Mouse (Mus musculus): ENCODE results near the gene Pde3a.

Gene Pde3a

DNA sequence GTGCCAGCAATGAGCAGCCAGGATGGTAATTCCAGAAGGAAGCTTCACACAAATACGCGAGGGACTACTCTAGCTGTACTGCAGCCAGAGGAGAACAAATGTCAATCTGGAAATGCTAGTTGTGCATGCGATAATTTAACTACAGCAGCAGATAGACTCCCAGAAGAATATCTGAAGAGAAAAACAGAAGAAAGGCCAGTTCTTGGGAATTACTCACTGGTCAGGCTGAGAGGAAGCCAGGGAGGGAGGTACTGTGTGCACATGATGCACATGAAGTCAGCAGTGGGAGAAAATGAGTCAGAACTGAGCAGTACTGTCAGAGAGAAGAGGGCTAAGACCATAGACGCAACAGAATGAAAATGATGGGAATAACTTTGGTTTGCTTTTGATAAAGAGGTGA lies 159.7 kb downstream of the Pde3a start:
- DNase-seq: no peak

- DNase-seq: no peak
Observed at GRCm38 (mm10) chr6:141410836-141411235, 161.8 kb downstream of the Pde3a start.

DNA sequence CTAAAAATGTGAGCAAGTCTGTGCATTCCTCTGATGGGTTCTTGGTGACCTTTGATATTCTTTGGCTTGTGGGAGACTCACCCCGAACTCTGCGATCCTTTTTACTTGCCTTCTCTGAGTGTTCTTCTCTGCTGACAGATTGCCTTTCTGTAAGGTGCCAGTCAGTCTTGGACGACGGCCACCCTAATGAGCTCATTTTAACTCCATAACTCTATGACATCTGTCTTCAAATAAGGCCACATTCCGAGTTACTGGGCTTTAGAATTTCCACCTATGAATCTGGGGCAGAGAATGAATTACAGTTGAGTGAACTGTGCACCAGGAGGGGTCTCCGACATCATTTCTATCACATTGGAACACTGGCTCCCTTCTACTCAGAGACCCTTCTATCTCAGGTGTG lies 176.0 kb downstream of the Pde3a start:
- DNase-seq: no peak

GRCm38 (mm10) chr6:141428587-141428986 lies 179.5 kb downstream of the Pde3a start:
- DNase-seq: no peak

GRCm38 (mm10) chr6:141430134-141430533 lies 181.1 kb downstream of the Pde3a start:
- DNase-seq: no peak

- DNase-seq: no peak
Observed at GRCm38 (mm10) chr6:141432271-141432974, 183.4 kb downstream of the Pde3a start.

DNA sequence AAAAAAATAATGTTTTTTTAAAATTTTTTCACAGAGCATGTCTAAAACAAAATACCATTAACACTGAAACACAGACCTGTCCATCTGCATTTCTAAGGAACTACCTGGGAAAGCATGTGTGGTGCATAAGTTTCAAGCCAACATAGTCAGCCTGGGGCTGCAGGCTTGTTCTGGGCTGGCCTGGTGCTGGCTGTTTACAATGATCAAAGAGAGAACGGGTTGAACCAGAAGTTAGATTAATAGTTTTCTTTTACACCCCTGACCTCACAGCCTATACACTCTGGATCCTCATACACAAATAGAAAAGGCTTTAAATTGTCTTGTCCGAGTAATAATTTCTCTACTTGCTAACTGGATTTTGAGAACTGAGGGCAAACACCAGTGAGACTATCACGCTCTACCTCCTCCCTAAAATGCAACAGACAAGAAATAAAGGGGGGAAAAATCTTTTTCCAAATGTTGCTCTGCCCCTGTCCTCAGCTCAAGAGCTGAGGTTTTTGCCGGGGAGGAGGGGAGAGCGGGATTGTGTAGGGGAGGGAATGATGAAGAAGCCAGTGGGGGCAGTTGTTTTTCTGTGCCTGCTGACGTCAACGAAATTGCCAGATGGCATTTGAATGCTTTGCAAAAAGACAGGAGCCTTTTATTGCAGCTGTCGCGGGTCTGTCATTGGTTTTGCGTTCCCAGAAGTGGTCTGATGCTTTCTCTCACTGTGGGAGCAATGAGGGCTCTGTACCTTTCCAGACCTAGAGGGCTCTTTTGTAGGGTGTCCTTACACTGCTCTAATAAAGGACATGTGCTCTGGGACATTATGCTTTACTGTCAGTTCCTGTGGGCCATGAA lies 185.1 kb downstream of the Pde3a start:
- DNase-seq: no peak

DNA sequence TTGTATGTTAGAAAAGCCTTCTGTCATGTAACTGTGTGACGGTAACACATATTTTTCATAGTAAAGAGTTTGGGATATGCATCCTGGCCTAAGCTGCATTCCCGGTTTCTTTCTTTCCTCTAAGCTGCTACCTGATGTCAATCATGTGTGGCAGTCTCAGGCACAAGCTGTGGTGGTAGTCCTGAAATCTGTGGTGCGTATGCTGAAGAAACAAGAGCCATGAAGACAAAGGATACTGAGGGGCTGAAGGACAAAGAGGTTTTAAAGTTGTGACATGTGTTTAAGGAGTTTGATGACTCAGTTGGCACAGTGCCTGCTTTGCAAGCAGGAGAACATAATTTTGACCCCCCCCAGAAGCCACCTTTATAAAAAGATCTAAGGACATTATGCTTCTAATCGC lies 186.1 kb downstream of the Pde3a start:
- no peak for DNase-seq

DNA sequence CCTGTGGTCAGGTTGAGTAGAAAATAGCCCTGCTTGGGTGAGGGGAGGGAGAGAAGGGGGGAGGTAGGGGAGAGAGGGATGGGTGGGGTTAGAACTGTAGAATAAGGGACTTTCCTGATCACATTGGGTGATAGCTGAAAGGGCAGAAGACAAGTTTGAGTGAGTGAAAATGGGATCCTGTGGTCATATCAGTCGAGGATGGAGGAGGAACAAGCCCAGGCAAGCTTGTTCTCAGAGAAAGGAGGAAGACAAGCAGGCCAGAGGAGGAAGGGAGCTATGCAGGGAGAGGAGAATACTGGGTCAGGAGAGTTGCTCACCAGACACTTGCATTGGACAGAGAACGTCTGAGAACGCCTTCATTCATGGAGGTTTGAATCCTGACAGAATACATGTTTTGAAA lies 190.9 kb downstream of the Pde3a start:
- DNase-seq: no peak

DNA sequence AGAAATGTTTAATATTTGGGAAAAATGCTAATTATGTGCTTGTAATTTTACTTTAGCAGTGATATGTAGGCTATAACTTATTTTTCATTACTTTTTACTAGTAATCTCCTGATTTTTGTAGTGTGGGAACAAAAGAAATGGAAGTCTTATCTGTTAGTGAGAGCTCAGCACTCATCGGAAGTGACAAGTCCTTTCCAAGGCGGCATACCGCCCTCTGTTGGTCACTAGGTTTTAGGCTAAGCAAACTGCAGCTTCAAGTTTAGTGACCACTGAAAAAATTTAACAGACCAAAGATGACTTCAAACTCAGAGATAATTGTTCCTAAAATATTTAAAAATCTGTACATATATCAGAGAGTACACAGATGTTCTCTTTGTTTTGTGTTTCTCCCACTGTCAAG lies 198.5 kb downstream of the Pde3a start:
- peak; percentile 79 for DNase-seq

GRCm38 (mm10) chr6:141448886-141449285 lies 199.8 kb downstream of the Pde3a start:
- DNase-seq: no peak

GRCm38 (mm10) chr6:141455335-141455734 lies 206.3 kb downstream of the Pde3a start:
- DNase-seq: no peak

- DNase-seq: no peak
Observed at GRCm38 (mm10) chr6:141456591-141456990, 207.5 kb downstream of the Pde3a start.

- DNase-seq: no peak
Observed at GRCm38 (mm10) chr6:141470251-141470650, 221.2 kb downstream of the Pde3a start.

DNA sequence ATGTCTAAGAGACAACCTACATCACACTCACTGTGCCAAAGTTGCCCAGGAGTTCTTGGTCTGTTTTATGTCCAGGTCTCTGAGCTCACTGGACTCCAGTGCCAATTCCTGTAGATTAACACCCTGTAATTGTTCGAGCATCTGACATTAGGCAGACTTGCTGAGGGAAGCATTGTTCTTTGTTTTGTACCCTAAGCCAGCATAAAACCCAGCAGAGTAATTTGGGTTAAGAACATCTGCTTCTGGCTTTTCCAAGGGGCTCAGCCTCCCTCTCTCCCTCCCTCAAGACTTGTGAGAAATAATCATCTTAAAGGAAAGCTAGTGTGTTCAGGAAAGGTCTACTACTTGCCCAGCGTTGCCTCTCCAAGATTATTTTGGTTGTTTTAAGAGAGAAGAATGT lies 225.2 kb downstream of the Pde3a start:
- DNase-seq: no peak

- DNase-seq: no peak
Observed at GRCm38 (mm10) chr6:141474696-141475095, 225.6 kb downstream of the Pde3a start.

- peak; percentile 26 for DNase-seq
Observed at GRCm38 (mm10) chr6:141485302-141486021, 236.4 kb downstream of the Pde3a start.

- DNase-seq: no peak
Observed at GRCm38 (mm10) chr6:141487266-141487665, 238.2 kb downstream of the Pde3a start.

DNA sequence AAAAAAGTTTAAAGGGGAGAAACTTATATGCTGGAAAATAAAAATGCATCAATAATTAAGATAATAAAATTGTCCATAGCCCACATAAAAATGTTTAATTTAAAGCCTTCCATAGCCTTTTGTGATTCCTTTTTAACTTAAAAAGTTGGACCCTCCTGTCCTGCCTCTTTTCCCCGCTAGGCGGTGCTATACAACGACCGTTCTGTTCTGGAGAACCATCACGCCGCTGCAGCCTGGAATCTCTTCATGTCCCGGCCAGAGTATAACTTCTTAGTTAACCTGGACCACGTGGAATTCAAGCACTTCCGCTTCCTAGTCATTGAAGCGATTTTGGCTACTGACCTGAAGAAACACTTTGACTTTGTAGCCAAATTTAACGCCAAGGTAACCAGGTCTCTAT lies 239.6 kb downstream of the Pde3a start:
- DNase-seq: peak; percentile 67

DNA sequence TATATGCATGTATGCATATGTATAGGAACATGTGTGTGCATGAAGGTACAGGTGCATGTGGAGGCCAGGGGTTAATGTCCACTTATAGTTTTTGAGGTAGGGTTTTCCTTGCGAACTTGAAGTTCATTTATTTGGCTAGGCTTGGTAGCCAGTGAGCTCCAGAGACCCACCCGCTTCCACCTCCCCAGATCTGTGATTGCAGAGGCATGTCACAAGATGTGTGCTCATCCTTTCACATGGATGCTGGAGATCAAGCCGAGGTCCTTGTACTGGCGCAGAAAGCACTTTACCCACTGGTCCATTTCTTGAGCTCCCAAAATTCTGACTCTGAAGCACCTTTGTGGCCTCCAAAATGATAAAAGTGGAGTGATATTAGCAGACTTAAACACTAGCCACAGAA lies 245.8 kb downstream of the Pde3a start:
- no peak for DNase-seq

DNA sequence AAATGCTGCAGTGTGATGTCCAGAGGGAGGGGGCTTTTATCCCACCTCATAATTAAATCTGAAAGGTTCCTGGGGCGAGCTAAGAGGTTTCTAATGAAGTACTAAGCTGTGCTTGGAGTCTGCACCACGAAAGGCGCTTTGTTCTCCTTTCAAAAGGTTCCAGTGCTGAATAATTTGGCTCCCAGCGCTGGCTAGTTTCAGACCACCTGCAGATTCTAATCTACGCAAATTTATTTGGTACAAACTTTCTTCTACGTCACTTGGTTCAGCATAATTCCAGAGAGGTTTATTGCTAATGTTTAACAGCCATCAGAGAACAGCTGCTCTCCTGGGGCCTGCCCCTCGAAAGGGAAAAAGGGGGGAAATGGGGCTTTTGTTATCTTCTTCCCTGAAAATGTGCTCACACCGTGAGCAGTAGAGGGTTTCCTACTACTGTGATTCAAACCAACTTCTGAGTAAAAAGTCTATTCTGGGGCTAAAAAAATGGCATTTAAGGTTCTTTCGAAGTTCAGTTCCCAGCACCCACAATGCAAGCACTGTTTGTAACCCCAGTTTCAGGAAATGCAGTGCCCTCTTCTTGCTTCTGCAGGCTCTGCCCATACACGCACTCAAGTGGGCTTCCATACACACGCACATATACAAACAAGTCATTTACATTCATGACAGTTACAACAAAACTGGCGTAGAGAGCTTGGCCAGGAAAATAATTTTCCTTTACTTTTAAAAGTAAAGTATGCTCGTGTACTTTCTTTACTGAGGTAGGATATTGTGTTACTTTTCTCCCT lies 246.8 kb downstream of the Pde3a start:
- peak; percentile 7 for DNase-seq

GRCm38 (mm10) chr6:141499511-141499910 lies 250.4 kb downstream of the Pde3a start:
- no peak for DNase-seq

GRCm38 (mm10) chr6:141501171-141501570 lies 252.1 kb downstream of the Pde3a start:
- DNase-seq: no peak

All from right cerebral cortex, postnatal 4 days (tissue).